Mouse (Mus musculus) cerebellum, adult 2 months (tissue): ENCODE results near the gene Mpzl3.

Source experiments
- CTCF ChIP-seq: fragments of 200-500 bp; IDR thresholded peaks from 2 replicates; pipeline ENCODE4 v1.5.1; 2011; ENCODE audit warnings: low read depth, mild to moderate bottlenecking, control low read depth, low read length, moderate library complexity, borderline replicate concordance; ENCODE audit not compliant: insufficient read depth
- POLR2A ChIP-seq: fragments of 200-500 bp; IDR thresholded peaks from 2 replicates; pipeline ENCODE4 v1.6.1; 2011; ENCODE audit warnings: low read length, control low read depth, borderline replicate concordance; ENCODE audit not compliant: insufficient read depth

DNA sequence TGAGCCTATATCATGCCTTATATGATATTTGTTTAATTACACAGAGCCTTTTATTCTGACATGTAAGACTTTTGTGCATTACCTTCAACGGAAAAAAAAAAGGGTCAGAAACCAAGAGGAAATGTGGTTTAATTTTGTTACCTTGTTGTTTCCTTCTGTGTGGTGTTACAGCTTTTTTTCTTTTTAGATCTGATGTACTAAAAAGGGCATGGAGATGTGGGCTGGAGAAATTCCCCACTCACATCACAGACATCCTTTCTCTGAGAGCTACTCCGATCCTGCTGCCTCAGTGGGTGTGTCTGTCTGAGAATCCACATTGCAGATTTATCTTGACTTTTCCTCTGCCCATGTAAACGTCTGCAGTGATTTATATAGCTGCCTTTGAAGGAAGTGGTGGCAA is 7.7 kb downstream of the Mpzl3 start:
- TF ChIP-seq CTCF (no peak), POLR2A (no peak)
